20 mouse cellular contexts compared by ENCODE assay signal in the genomic region with DNA sequence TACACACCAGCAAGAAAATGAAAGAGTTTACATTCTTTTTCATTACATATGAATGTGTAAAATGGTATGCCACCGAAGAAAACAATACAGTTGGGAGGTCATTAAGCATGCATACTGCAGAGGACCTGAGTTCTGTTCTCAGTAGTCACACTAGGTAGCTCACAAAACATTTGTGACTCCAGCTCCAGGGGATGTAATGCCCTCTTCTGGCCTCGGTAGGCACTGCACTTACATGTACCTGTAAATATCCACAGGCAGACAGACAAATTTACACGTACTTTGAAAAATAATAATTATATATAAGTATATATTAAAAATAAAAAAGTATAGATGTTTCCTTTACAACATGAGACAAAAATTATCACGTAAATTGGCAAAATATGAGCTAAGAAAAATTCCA.
DNase-seq lines count a peak whose midpoint lies in the region; ATAC-seq and TF ChIP-seq lines count a peak whose summit lies in the region.
"Had no signal": no experiment of that assay in that cellular context is flagged by ENCODE, and none has a peak within 500 bp of the region (broad histone marks: within the 10 kb centered on the region; RNA-seq: fewer than 3 reads in every experiment).

No protein-coding gene starts in this region.

- H3K4me1 ChIP-seq in intestine, postnatal 0 days (replicated peaks; ENCODE audit: control insufficient read depth, insufficient read depth, low read length) = no peaks in the 10 kb centered on the region
- H3K4me1 ChIP-seq in intestine, embryonic 15.5 days (replicated peaks) = no peaks in the 10 kb centered on the region
- no peaks in the 10 kb centered on the region for H3K4me1 ChIP-seq in midbrain, embryonic 11.5 days (ENCODE audit: control insufficient read depth, insufficient read depth, low read length)
- H3K4me1 ChIP-seq: heart, embryonic 15.5 days; midbrain, embryonic 12.5 days; neural tube, embryonic 12.5 days had no signal

- no peak overlapping the region for H3K9ac ChIP-seq in intestine, postnatal 0 days (ENCODE audit: low read depth, low read length)
- no peak overlapping the region for H3K9ac ChIP-seq in intestine, embryonic 15.5 days
- H3K9ac ChIP-seq in midbrain, embryonic 11.5 days (ENCODE audit: low read length) = no peak overlapping the region
- H3K9ac ChIP-seq: heart, embryonic 15.5 days; midbrain, embryonic 12.5 days; neural tube, embryonic 12.5 days had no signal

- H3K36me3 ChIP-seq in intestine, postnatal 0 days (ENCODE audit: control insufficient read depth, insufficient read depth) = no peaks in the 10 kb centered on the region
- H3K36me3 ChIP-seq in intestine, embryonic 15.5 days = no peaks in the 10 kb centered on the region
- H3K36me3 ChIP-seq in midbrain, embryonic 11.5 days (ENCODE audit: control insufficient read depth, insufficient read depth, low read length) = no peaks in the 10 kb centered on the region
- H3K36me3 ChIP-seq: heart, embryonic 15.5 days; midbrain, embryonic 12.5 days; neural tube, embryonic 12.5 days had no signal

- no peak overlapping the region for H3K4me3 ChIP-seq in intestine, postnatal 0 days (ENCODE audit: low read depth, low read length)
- no peak overlapping the region for H3K4me3 ChIP-seq in intestine, embryonic 15.5 days (replicated peaks)
- no peak overlapping the region for H3K4me3 ChIP-seq in midbrain, embryonic 11.5 days (ENCODE audit: low read depth, low read length)
- H3K4me3 ChIP-seq: heart, embryonic 15.5 days; midbrain, embryonic 12.5 days; neural tube, embryonic 12.5 days had no signal

- ATAC-seq in intestine, postnatal 0 days = no peak
- no peak for ATAC-seq in intestine, embryonic 15.5 days
- ATAC-seq in midbrain, embryonic 11.5 days (ENCODE audit: low FRiP score) = no peak
- ATAC-seq: activated CD4-positive, CD25-positive, alpha-beta regulatory T cell, adult 4 months; forebrain, embryonic 16.5 days; hindbrain, postnatal 0 days; lung, postnatal 0 days had no signal

- DNase-seq in 3T3-L1 (ENCODE audit: low read depth, low spot score) (peak; percentile 4), ES-CJ7 (ENCODE audit: low read depth, low spot score) (peak; percentile 73), ZHBTc4 (ENCODE audit: low read depth, low spot score) (peak; percentile 65)
- no peak for DNase-seq in midbrain, embryonic 11.5 days (ENCODE audit: low spot score, missing footprints)
- no peak for DNase-seq in cerebellum, adult 11 months
- DNase-seq: cerebellum, adult 9-11 months; gastrocnemius, postnatal 36 days; kidney, adult 18-20 months; liver; right cerebral cortex, adult 18-20 months; thymus, postnatal 4 days had no signal

- H3K27me3 ChIP-seq in intestine, postnatal 0 days (replicated peaks; ENCODE audit: control insufficient read depth, insufficient read depth, low read length) = no peaks in the 10 kb centered on the region
- H3K27me3 ChIP-seq in intestine, embryonic 15.5 days (replicated peaks) = no peaks in the 10 kb centered on the region
- no peaks in the 10 kb centered on the region for H3K27me3 ChIP-seq in midbrain, embryonic 11.5 days (ENCODE audit: control insufficient read depth, insufficient read depth, low read length)
- H3K27me3 ChIP-seq: heart, embryonic 15.5 days; midbrain, embryonic 12.5 days; neural tube, embryonic 12.5 days had no signal

- H3K4me2 ChIP-seq in intestine, postnatal 0 days (replicated peaks; ENCODE audit: low read depth) = no peak overlapping the region
- no peak overlapping the region for H3K4me2 ChIP-seq in intestine, embryonic 15.5 days (replicated peaks)
- H3K4me2 ChIP-seq in midbrain, embryonic 11.5 days = no peak overlapping the region
- H3K4me2 ChIP-seq: heart, embryonic 15.5 days; midbrain, embryonic 12.5 days; neural tube, embryonic 12.5 days had no signal

- H3K9me3 ChIP-seq in intestine, postnatal 0 days (ENCODE audit: control insufficient read depth) = no peaks in the 10 kb centered on the region
- H3K9me3 ChIP-seq in intestine, embryonic 15.5 days = no peaks in the 10 kb centered on the region
- H3K9me3 ChIP-seq in midbrain, embryonic 11.5 days (ENCODE audit: control insufficient read depth, low read length) = no peaks in the 10 kb centered on the region
- H3K9me3 ChIP-seq: heart, embryonic 15.5 days; midbrain, embryonic 12.5 days; neural tube, embryonic 12.5 days had no signal

- WGBS in intestine, postnatal 0 days = 73% methylated on average over 4 of the region's 4 CpGs
- 75% methylated on average over 4 of the region's 4 CpGs for WGBS in intestine, embryonic 15.5 days
- WGBS in midbrain, embryonic 11.5 days = 76% methylated on average over 4 of the region's 4 CpGs

- no peak overlapping the region for H3K27ac ChIP-seq in intestine, postnatal 0 days (ENCODE audit: low read depth, low read length)
- H3K27ac ChIP-seq in intestine, embryonic 15.5 days = no peak overlapping the region
- no peak overlapping the region for H3K27ac ChIP-seq in midbrain, embryonic 11.5 days (ENCODE audit: low read depth, low read length)
- H3K27ac ChIP-seq: heart, embryonic 15.5 days; hindbrain, postnatal 0 days; midbrain, embryonic 12.5 days; neural tube, embryonic 12.5 days had no signal

- peak; percentile 21; the same call in 1 of the 2 replicates for TF ChIP-seq CTCF in intestine, postnatal 0 days (IDR thresholded peaks at IDR 0.05; ENCODE audit: low read depth)

Comparison
In these comparisons a context has a peak if more than half of its experiments do, and no peak if none do; other contexts are left out.
1. DNase-seq: peak in 3T3-L1 (single experiment), ES-CJ7 (single experiment) and ZHBTc4 (single experiment); none in midbrain, embryonic 11.5 days (single experiment) and cerebellum, adult 11 months (single experiment).